Mouse (Mus musculus) forebrain, embryonic 16.5 days (tissue): Measurements from ENCODE around the gene Lurap1. TPM values are rescaled to one million over a fixed set of nuclear protein-coding genes. Genes with fewer than 3 reads are reported as not detected.

Source experiments
- ATAC-seq: fragments of 200-750 bp; cut with Nextera tagmentation; 2 replicates; pipeline ENCODE4 v1.8.0; 2017; ENCODE audit warnings: mild to moderate bottlenecking, moderate library complexity
- H3K27ac ChIP-seq: fragments of 300-500 bp; sonication (generic); 2 replicates; pipeline ENCODE4 v1.5.1; 2014; ENCODE audit warnings: low read length, control low read depth
- H3K27me3 ChIP-seq: fragments of 300-500 bp; sonication (generic); replicated peaks from 2 replicates; pipeline ENCODE4 v1.6.1; 2014; ENCODE audit warnings: low read length; ENCODE audit not compliant: control insufficient read depth, insufficient read depth
- H3K36me3 ChIP-seq: fragments of 300-500 bp; sonication (generic); 2 replicates; pipeline ENCODE4 v1.6.1; 2014; ENCODE audit not compliant: control insufficient read depth, insufficient read depth
- H3K4me1 ChIP-seq: fragments of 300-500 bp; sonication (generic); replicated peaks from 2 replicates; pipeline ENCODE4 v1.6.1; 2014; ENCODE audit warnings: low read length; ENCODE audit not compliant: control insufficient read depth, insufficient read depth
- H3K4me2 ChIP-seq: fragments of 300-500 bp; sonication (generic); 2 replicates; pipeline ENCODE4 v1.6.1; 2014; ENCODE audit warnings: mild to moderate bottlenecking, low read length, control low read depth
- H3K4me3 ChIP-seq: fragments of 300-500 bp; sonication (generic); replicated peaks from 2 replicates; pipeline ENCODE4 v1.5.1; 2014; ENCODE audit warnings: mild to moderate bottlenecking, low read length, control low read depth
- H3K9ac ChIP-seq: fragments of 300-500 bp; sonication (generic); replicated peaks from 2 replicates; pipeline ENCODE4 v1.6.1; 2014; ENCODE audit warnings: low read depth, low read length, control low read depth
- H3K9me3 ChIP-seq: fragments of 300-500 bp; sonication (generic); 2 replicates; pipeline ENCODE4 v1.6.1; 2016; ENCODE audit warnings: low read length; ENCODE audit not compliant: control insufficient read depth
- WGBS: fragments of 180-500 bp; shearing (Covaris S2); extraction: QIAGEN DNeasy Blood & Tissue Kit; methylation state at CpG from one replicate; pipeline ENCODE4 v1.1.7; 2014; 5-methylcytosine and 5-hydroxymethylcytosine counted together
- polyA plus RNA-seq: library from polyadenylated mRNA; unstranded; fragments of >200 nt; fragmentation: Nextera tagmentation; extraction: Ambion mirVana; gene quantifications from 2 replicates; pipeline ENCODE4 v1.2.1, GENCODE M21; 2015

Lurap1 gene
- polyA plus RNA-seq, 1 experiment from 2014 or later, result 2.6 TPM

DNA sequence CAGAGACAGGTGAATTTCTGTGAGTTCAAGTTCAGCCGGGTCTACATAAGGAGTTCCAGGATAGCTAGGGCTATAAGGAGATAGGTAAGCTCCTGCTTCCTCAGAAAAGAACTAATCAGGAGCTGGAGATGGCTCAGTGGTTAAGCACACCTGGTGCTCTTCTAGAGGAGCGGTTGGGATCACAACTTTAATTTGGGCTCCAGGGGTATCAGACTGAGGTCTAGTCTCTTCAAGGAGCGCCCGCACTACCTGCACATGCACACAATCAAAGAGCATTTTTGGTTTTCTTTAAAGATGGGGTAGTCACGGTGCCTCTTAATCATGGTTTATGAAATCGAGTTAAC lies 1.4 kb downstream of the Lurap1 start:
- Histone ChIP-seq H3K9ac (peak overlapping the region; percentile 97), H3K36me3 (peaks cover 22% of the 10 kb centered on the region), H3K4me2 (peak overlapping the region; percentile 86), H3K27me3 (no peaks in the 10 kb centered on the region), H3K27ac (peak overlapping the region; percentile 82), H3K9me3 (no peaks in the 10 kb centered on the region), H3K4me3 (peak overlapping the region; percentile 87), H3K4me1 (peaks cover 16% of the 10 kb centered on the region)
- peak; percentile 22 for ATAC-seq
- 22% methylated on average over 6 of the region's 6 CpGs for WGBS

DNA sequence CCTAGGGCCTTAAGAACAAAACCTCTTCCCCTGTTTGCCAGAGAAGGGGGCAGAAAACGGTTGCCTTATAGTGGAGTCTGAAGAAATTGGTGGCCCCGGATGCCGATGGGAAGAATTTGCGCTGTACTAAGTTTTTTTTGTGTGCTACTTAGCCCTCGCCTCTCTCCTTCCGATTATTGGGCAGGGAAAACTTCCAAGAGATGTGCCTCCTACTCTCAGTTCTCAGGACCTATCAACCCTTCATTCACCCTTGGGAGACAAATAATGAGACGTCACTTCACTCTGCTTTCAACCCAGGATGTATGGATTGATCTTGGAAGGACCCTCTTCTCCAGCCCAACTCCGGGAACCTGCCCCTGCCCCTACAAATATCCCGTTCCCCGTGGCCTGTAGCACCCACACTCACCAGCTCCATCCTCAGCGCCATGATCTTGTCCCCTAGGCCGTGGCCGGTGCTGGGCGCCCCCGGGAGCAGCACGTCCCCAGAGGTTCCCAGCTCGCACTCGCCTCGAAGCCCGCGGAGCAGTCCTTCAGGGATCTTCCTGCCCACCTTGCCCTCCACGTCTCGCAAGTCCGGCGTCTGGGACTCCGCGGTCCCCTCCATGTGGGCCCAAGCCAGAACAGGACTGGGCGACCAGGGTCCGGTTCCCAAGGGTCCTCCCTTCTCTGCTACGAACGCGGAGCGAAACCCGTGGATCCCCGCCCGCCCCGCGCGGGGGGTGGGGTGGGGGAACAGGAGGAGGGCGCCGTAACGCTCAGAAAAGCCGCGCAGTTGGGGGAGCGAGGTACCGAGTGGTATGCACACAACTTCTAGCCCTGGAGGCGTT lies 7.0 kb downstream of the Lurap1 start:
- under 1% methylated on average over 45 of the region's 47 CpGs for WGBS
- ATAC-seq, result peak; percentile 79

DNA sequence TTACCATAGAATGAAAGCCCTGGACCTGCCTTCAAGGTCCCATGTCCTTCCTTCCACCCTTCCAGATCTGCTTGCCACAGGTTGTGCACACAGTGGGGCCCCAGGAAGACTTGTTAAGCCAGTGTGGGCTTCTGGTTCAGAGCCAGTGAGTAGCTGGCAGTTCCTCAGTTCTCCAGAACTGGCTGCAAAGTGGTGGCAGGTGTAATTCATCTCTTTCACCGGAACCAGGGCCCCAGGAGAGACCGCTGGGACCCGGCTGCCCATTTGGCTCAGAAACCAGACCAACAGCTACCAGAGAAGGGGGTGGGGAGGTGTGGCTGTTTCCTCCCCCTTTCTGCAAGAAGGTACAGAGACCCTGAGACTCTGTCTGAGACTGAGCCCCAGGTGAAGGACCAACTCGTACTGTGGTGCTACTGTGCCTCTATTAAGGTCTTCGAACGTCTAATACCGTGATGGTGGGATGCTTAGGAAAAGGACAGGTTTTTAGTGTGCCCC lies 7.8 kb downstream of the Lurap1 start:
- H3K27ac ChIP-seq, result no peak overlapping the region
- H3K9ac ChIP-seq, result no peak overlapping the region
- H3K27me3 ChIP-seq, result no peaks in the 10 kb centered on the region
- H3K36me3 ChIP-seq, result no peaks in the 10 kb centered on the region
- H3K4me2 ChIP-seq, result peak overlapping the region; percentile 95
- WGBS, result 12% methylated on average over 7 of the region's 7 CpGs
- H3K9me3 ChIP-seq, result no peaks in the 10 kb centered on the region
- H3K4me1 ChIP-seq, result peaks cover 15% of the 10 kb centered on the region
- peak overlapping the region; percentile 77 for H3K4me3 ChIP-seq
- peak; percentile 5; the same call in 1 of the 2 replicates for ATAC-seq

More for the DNA sequence above, 7.0 kb downstream of the Lurap1 start:
- Histone ChIP-seq H3K4me3 (peak overlapping the region; percentile 77), H3K9me3 (no peaks in the 10 kb centered on the region), H3K36me3 (no peaks in the 10 kb centered on the region), H3K4me2 (peak overlapping the region; percentile 95), H3K4me1 (peaks cover 15% of the 10 kb centered on the region), H3K9ac (peak overlapping the region; percentile 76), H3K27me3 (no peaks in the 10 kb centered on the region), H3K27ac (no peak overlapping the region)

- Histone ChIP-seq H3K27ac (no peak overlapping the region), H3K27me3 (no peaks in the 10 kb centered on the region), H3K4me3 (no peak overlapping the region), H3K4me2 (no peak overlapping the region), H3K9ac (no peak overlapping the region), H3K4me1 (peaks cover 15% of the 10 kb centered on the region), H3K36me3 (no peaks in the 10 kb centered on the region), H3K9me3 (no peaks in the 10 kb centered on the region)
- ATAC-seq, result no peak
- WGBS, result 81% methylated on average over 7 of the region's 7 CpGs
Observed at GRCm38 (mm10) chr4:116142269-116142668, 8.9 kb downstream of the Lurap1 start.

DNA sequence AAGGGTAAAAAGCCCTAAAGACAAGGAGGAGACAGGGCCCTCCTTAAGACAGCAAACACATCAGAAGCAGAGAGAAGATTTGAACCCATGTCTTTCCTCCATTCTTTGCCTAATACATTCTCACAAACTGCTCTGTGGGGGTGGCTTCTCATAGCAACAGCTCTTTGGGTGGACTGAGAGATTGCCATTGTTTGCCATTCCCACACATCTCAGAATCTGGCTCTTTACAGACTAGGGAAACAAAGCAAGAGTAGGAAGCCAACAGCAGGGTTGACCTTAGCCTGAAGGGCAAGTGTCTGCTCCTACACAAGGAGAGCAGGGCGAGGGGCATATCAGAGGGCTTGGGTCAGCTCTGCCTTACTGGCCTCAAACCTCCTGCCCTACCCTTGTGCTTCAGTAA lies 9.4 kb downstream of the Lurap1 start:
- H3K4me2 ChIP-seq, result no peak overlapping the region
- H3K27me3 ChIP-seq, result no peaks in the 10 kb centered on the region
- peaks cover 15% of the 10 kb centered on the region for H3K4me1 ChIP-seq
- H3K9ac ChIP-seq, result no peak overlapping the region
- no peak overlapping the region for H3K27ac ChIP-seq
- no peak for ATAC-seq
- no peaks in the 10 kb centered on the region for H3K9me3 ChIP-seq
- H3K4me3 ChIP-seq, result no peak overlapping the region
- H3K36me3 ChIP-seq, result no peaks in the 10 kb centered on the region
- 81% methylated on average over 1 of the region's 1 CpGs for WGBS

DNA sequence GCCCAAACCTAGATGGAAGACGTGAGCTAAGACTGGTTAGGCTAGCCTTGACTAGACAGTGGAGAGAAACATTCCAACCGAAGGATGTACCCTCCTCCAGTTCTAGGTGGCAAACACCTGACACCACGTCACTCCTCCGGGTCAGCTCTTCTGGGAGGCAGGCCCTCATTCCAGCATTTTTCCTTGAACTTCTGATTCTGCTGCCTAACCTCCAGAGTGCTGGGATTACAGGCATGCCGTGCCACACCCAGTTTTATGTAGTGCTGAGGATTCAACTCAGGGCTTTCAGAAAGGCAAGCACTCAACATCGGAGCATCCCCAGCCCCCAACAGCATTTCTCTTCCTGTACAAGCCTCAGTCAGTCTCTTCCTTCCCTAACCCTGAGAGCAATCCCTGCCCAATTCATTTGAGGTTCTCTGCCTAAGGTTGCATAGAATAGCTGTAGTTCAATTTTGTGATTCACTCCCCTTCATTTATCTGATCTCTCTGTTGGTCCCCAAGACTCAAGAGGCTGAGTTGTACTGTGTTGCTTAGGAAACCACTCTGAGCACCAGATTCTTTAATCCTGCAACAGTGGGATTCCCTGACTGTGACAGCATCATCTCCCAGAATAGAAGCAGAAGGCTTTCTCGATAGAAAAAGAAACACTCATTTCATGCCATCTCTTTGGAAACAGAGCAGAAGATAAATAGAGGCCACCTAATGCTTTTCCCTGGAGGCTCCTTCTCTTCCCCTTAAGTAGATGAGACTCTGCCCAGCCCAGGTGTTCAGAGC lies 10.2 kb downstream of the Lurap1 start:
- H3K9me3 ChIP-seq, result no peaks in the 10 kb centered on the region
- no peak overlapping the region for H3K4me2 ChIP-seq
- H3K4me1 ChIP-seq, result peaks cover 15% of the 10 kb centered on the region
- H3K9ac ChIP-seq, result no peak overlapping the region
- no peak overlapping the region for H3K27ac ChIP-seq
- no peaks in the 10 kb centered on the region for H3K27me3 ChIP-seq
- H3K4me3 ChIP-seq, result no peak overlapping the region
- H3K36me3 ChIP-seq, result no peaks in the 10 kb centered on the region
- no peak for ATAC-seq
- WGBS, result 83% methylated on average over 7 of the region's 7 CpGs

DNA sequence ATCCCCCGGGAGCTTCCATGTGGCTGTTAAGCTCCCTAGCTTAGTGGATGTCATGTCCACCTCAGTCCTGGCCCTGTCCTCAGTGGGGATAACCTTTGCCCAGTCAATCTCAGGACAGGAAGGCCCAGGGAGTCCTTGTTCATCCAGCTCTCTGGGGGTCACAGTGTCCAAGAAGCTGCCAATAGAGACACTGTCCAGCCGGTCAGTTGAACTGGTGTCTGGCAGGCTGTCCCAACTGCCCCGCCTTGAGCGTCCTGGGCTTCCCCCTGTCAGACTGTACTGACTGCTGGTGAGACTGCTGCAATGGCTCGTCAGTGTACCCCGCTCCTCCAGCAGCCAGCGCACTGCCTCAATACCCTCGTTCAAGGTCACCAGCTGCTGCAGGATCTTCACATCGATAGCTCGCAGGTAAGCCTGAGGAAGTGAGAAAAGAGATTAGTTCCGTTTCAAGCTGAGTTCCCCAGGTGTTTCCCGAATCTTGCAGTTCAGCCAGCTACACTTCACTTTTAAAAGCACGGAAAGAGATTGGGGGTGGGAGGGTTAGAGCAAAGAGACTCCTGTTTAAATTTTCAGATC lies 13.6 kb downstream of the Lurap1 start:
- no peaks in the 10 kb centered on the region for H3K4me1 ChIP-seq
- no peak for ATAC-seq
- no peaks in the 10 kb centered on the region for H3K9me3 ChIP-seq
- 56% methylated on average over 13 of the region's 13 CpGs for whole genome bisulfite sequencing
- no peaks in the 10 kb centered on the region for H3K27me3 ChIP-seq
- no peak overlapping the region for H3K4me2 ChIP-seq
- H3K27ac ChIP-seq, result no peak overlapping the region
- H3K36me3 ChIP-seq, result no peaks in the 10 kb centered on the region
- no peak overlapping the region for H3K9ac ChIP-seq
- H3K4me3 ChIP-seq, result no peak overlapping the region

DNA sequence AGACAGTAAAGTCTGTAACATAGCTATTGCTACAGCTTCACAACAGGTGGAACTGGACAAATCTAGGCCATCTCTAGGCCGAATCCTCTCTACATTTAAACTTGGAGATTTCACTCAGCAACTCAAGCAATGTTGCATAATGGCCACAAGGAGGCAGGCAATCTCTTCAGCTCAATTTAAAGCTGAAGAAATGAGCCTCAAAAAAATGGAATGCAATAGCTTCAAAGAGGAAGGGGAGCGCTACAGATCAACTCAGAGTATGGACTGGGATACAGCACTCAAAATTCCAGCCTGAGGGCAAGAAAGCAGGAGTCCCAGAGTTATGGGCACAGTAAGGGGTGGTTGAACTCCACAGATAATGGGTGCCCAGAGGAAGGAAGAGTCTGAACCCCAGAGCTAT lies 16.1 kb downstream of the Lurap1 start:
- H3K4me2 ChIP-seq, result no peak overlapping the region
- no peak overlapping the region for H3K9ac ChIP-seq
- ATAC-seq, result peak; percentile 33; the same call in 1 of the 2 replicates
- H3K27me3 ChIP-seq, result no peaks in the 10 kb centered on the region
- no peaks in the 10 kb centered on the region for H3K36me3 ChIP-seq
- WGBS, result 26% methylated on average over 2 of the region's 2 CpGs
- no peak overlapping the region for H3K4me3 ChIP-seq
- no peak overlapping the region for H3K27ac ChIP-seq
- no peaks in the 10 kb centered on the region for H3K9me3 ChIP-seq
- H3K4me1 ChIP-seq, result no peaks in the 10 kb centered on the region

DNA sequence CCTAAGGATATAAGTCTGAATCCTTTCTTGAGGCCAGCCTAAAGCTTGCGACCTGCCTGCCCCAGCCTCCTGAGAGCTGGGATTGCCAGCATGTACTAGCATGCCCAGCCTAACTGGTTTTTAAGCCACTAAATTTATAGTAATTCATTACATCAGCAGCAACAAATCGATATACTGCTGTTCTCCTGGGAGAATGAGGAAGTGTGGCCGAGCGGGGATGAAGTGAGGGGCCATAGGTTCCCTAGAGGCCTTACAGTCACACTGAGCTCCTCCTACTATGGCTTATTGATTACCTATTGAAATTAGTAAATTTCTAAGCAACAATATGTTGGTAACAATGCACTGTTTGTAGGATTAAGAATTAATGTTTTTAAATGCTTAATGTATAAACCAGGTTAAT lies 18.0 kb downstream of the Lurap1 start:
- H3K9me3 ChIP-seq, result no peaks in the 10 kb centered on the region
- WGBS, result 87% methylated on average over 4 of the region's 4 CpGs
- no peaks in the 10 kb centered on the region for H3K36me3 ChIP-seq
- no peak overlapping the region for H3K4me3 ChIP-seq
- ATAC-seq, result no peak
- no peak overlapping the region for H3K27ac ChIP-seq
- H3K4me1 ChIP-seq, result no peaks in the 10 kb centered on the region
- no peak overlapping the region for H3K4me2 ChIP-seq
- H3K9ac ChIP-seq, result no peak overlapping the region
- H3K27me3 ChIP-seq, result no peaks in the 10 kb centered on the region
